Mouse (Mus musculus): ENCODE data around the gene Gm45208. TPM values are rescaled to one million over a fixed set of nuclear protein-coding genes. Genes with fewer than 3 reads are reported as not detected.
"Not testable (repeated sequence)": the region's sequence is repeated elsewhere in the genome, so short reads cannot be mapped to it uniquely, and the experiment has no call there.

Gene Gm45208
- polyA plus RNA-seq, 1 experiment from 2014 or later = not detected

DNA sequence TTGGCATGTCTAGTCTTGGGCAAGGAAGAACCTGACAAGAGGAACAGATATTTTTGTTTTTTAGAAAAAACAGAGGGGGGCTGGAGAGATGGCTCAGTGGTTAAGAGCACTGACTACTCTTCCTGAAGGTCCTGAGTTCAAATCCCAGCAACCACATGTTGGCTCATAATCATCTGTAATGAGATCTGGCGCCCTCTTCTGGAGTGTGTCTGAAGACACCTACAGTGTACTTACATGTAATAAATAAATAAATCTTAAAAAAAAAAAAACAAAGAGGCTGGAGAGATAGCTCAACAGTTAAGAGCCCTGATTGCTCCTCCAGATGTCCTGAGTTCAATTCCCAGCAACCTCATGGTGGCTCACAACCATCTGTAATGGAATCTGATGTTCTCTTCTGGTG lies 6.0 kb upstream of the Gm45208 start:
- ATAC-seq (ENCODE audit: low read depth); H3K36me3 ChIP-seq (ENCODE audit: control insufficient read depth, insufficient read depth, low read length); DNase-seq (ENCODE audit: low spot score); H3K9ac ChIP-seq (ENCODE audit: low read depth, low read length); H3K9me3 ChIP-seq (ENCODE audit: control insufficient read depth, low read length); H3K4me3 ChIP-seq (ENCODE audit: low read depth, low read length); H3K27me3 ChIP-seq (replicated peaks; ENCODE audit: control insufficient read depth, insufficient read depth, low read length); H3K27ac ChIP-seq (replicated peaks; ENCODE audit: low read depth, low read length); H3K4me1 ChIP-seq (ENCODE audit: control insufficient read depth, insufficient read depth, low read length); H3K4me2 ChIP-seq (ENCODE audit: low read depth, low read length): not testable (repeated sequence)
- WGBS = 33% methylated on average over 1 of the region's 1 CpGs

DNA sequence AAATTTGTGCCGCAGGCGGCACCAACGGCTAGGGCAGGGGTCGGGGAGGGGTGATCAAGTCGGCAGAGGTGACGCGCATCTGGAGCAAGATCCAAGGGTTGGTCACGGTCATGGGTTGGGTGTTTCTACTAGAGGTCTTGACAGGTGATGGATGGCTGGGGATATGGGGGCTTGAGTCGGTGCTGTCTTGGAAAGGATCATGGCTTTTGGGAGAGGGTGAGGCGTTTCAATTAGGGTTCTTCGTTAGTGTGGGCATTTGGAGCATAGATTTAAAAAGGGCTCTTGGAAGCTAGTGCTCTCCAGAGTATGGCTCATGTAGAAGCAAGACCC lies 202 bp downstream of the Gm45208 start:
- H3K27me3 ChIP-seq (replicated peaks; ENCODE audit: control insufficient read depth, insufficient read depth, low read length) = no peaks in the 10 kb centered on the region
- H3K27ac ChIP-seq (replicated peaks; ENCODE audit: low read depth, low read length) = peak overlapping the region; percentile 90; the same call in 1 of the 2 replicates
- DNase-seq (ENCODE audit: low spot score) (no peak), ATAC-seq (ENCODE audit: low read depth) (0 out of 2 replicates have a peak, but pooled peaks have one; percentile 10)
- 0 out of 2 replicates have a peak, but pooled peaks cover 10% of the 10 kb centered on the region for H3K36me3 ChIP-seq (ENCODE audit: control insufficient read depth, insufficient read depth, low read length)
- H3K4me1 ChIP-seq (ENCODE audit: control insufficient read depth, insufficient read depth, low read length) = no peaks in the 10 kb centered on the region
- H3K9ac ChIP-seq (ENCODE audit: low read depth, low read length) = peak overlapping the region; percentile 71
- WGBS = 15% methylated on average over 11 of the region's 11 CpGs
- no peaks in the 10 kb centered on the region for H3K9me3 ChIP-seq (ENCODE audit: control insufficient read depth, low read length)
- H3K4me2 ChIP-seq (ENCODE audit: low read depth, low read length) = peak overlapping the region; percentile 61
- peak overlapping the region; percentile 56 for H3K4me3 ChIP-seq (ENCODE audit: low read depth, low read length)

DNA sequence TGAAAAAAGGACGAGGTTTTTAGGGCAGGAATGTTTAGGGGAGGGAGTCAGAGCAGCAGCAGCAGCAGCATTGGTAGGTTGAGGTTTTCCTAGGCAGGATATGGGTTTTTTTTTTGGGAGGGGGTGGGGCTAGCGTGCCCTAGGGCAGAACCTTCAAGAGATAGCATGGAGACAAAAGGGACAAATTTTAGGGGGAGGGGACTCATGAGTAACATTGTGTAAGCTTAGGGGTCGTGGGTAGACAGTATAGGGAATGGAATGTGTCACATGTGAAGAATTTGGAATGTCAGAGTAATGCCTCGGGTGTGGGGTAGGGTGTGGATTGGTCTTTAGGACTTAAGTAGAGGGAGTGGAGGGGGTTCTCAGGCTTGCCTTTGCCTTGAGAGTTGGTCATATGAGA lies 646 bp downstream of the Gm45208 start:
- no peak for DNase-seq (ENCODE audit: low spot score)
- Histone ChIP-seq H3K9me3 (ENCODE audit: control insufficient read depth, low read length) (no peaks in the 10 kb centered on the region), H3K27ac (replicated peaks; ENCODE audit: low read depth, low read length) (no peak overlapping the region), H3K9ac (ENCODE audit: low read depth, low read length) (peak overlapping the region; percentile 71), H3K36me3 (ENCODE audit: control insufficient read depth, insufficient read depth, low read length) (0 out of 2 replicates have a peak, but pooled peaks cover 10% of the 10 kb centered on the region), H3K4me1 (ENCODE audit: control insufficient read depth, insufficient read depth, low read length) (no peaks in the 10 kb centered on the region), H3K4me3 (ENCODE audit: low read depth, low read length) (peak overlapping the region; percentile 56), H3K4me2 (ENCODE audit: low read depth, low read length) (peak overlapping the region; percentile 61), H3K27me3 (replicated peaks; ENCODE audit: control insufficient read depth, insufficient read depth, low read length) (no peaks in the 10 kb centered on the region)
- no peak for ATAC-seq (ENCODE audit: low read depth)
- 10% methylated on average over 4 of the region's 4 CpGs for WGBS

DNA sequence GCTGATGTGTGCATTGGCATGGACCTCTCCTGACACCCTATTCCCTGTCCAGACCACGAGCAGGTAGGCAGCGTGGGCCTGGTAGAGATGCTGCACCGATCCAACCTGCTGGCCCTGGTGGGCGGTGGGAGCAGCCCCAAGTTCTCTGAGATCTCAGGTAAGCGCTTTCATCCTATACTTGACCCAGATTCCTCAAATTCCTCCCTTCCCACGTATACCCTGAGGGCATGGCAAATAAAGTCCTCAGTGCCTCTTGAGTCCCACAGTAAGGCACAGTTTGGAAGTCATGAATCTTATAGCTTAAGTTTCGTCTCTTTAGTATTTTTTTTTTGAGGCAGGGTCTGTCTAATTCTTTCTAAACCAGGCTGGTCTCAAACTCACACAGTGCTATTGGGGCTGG lies 2.1 kb downstream of the Gm45208 start:
- Histone ChIP-seq H3K4me2 (ENCODE audit: low read depth, low read length) (no peak overlapping the region), H3K9ac (ENCODE audit: low read depth, low read length) (no peak overlapping the region), H3K27ac (replicated peaks; ENCODE audit: low read depth, low read length) (no peak overlapping the region), H3K9me3 (ENCODE audit: control insufficient read depth, low read length) (no peaks in the 10 kb centered on the region), H3K4me3 (ENCODE audit: low read depth, low read length) (no peak overlapping the region), H3K4me1 (ENCODE audit: control insufficient read depth, insufficient read depth, low read length) (no peaks in the 10 kb centered on the region), H3K27me3 (replicated peaks; ENCODE audit: control insufficient read depth, insufficient read depth, low read length) (no peaks in the 10 kb centered on the region), H3K36me3 (ENCODE audit: control insufficient read depth, insufficient read depth, low read length) (0 out of 2 replicates have a peak, but pooled peaks cover 10% of the 10 kb centered on the region)
- WGBS = 77% methylated on average over 6 of the region's 7 CpGs
- no peak for DNase-seq (ENCODE audit: low spot score)
- ATAC-seq (ENCODE audit: low read depth) = no peak

DNA sequence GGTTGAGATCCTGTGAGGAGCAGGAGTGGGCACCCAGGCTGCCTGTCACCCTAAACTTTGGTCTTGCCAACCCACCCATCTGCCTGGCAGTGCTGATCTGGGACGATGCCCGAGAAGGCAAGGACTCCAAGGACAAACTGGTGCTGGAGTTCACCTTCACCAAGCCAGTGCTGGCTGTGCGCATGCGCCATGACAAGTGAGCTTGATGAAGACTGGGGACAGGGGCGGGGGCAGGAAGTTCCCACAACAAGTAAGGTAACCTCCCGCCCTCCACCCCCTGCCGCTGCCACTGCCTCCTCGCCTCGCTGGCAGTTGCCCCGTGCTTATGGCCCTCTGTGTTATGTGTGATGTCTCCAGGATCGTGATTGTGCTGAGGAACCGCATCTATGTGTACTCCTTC lies 3.8 kb downstream of the Gm45208 start:
- H3K27me3 ChIP-seq (replicated peaks; ENCODE audit: control insufficient read depth, insufficient read depth, low read length) = no peaks in the 10 kb centered on the region
- no peak overlapping the region for H3K27ac ChIP-seq (replicated peaks; ENCODE audit: low read depth, low read length)
- no peak for DNase-seq (ENCODE audit: low spot score)
- no peak overlapping the region for H3K4me2 ChIP-seq (ENCODE audit: low read depth, low read length)
- no peak overlapping the region for H3K4me3 ChIP-seq (ENCODE audit: low read depth, low read length)
- H3K4me1 ChIP-seq (ENCODE audit: control insufficient read depth, insufficient read depth, low read length) = no peaks in the 10 kb centered on the region
- ATAC-seq (ENCODE audit: low read depth) = no peak
- 0 out of 2 replicates have a peak, but pooled peaks cover 10% of the 10 kb centered on the region for H3K36me3 ChIP-seq (ENCODE audit: control insufficient read depth, insufficient read depth, low read length)
- no peaks in the 10 kb centered on the region for H3K9me3 ChIP-seq (ENCODE audit: control insufficient read depth, low read length)
- 80% methylated on average over 6 of the region's 12 CpGs for WGBS
- no peak overlapping the region for H3K9ac ChIP-seq (ENCODE audit: low read depth, low read length)

DNA sequence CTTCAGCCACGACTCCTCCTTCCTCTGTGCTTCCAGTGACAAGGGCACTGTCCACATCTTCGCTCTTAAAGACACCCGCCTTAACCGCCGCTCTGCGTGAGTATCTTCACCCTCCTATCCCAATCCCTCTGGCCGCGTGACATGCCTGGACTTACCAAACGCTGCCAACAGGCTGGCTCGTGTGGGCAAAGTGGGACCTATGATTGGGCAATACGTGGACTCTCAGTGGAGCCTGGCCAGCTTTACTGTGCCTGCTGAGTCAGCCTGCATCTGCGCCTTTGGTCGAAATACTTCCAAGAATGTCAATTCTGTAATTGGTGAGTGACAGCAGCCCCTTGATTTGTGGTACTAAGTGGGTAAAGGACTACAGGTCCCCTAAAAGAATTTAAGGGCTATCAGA lies 5.1 kb downstream of the Gm45208 start:
- ATAC-seq (ENCODE audit: low read depth) (no peak), DNase-seq (ENCODE audit: low spot score) (no peak)
- Histone ChIP-seq H3K9ac (ENCODE audit: low read depth, low read length) (no peak overlapping the region), H3K27ac (replicated peaks; ENCODE audit: low read depth, low read length) (no peak overlapping the region), H3K4me3 (ENCODE audit: low read depth, low read length) (no peak overlapping the region), H3K4me1 (ENCODE audit: control insufficient read depth, insufficient read depth, low read length) (no peaks in the 10 kb centered on the region), H3K4me2 (ENCODE audit: low read depth, low read length) (no peak overlapping the region), H3K36me3 (ENCODE audit: control insufficient read depth, insufficient read depth, low read length) (0 out of 2 replicates have a peak, but pooled peaks cover 10% of the 10 kb centered on the region), H3K9me3 (ENCODE audit: control insufficient read depth, low read length) (no peaks in the 10 kb centered on the region), H3K27me3 (replicated peaks; ENCODE audit: control insufficient read depth, insufficient read depth, low read length) (no peaks in the 10 kb centered on the region)
- 91% methylated on average over 13 of the region's 13 CpGs for whole genome bisulfite sequencing

DNA sequence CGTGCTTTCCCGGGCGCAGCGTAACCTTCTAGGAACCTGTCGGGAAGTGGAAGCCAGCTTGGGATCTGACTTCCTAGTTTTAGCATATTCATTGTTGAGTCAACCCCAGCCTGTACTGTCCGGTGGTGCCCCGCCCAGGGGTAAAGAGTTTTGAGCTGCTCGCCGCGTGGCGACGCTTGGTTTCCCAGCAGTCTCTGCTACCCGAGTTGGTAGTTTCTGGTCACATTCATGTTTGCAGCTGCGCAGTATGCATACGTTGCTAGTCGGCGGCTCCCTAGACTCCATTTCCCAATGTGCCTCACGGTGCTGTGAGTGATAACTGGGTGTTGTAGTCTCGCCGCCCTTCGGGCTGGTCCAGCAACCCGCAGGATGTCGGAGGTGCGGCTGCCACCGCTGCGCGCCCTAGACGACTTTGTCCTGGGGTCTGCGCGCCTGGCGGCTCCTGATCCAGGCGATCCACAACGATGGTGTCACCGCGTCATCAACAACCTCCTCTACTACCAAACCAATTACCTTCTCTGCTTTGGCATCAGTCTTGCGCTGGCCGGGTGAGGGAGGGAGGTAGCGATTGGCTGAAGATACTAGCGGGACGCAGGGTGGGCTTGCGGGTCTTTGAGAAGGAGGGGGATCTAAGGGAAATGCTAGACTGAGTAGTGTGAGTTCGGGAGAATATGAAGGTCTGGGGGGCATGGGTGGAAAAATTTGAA lies 6.3 kb downstream of the Gm45208 start, which contains the start of gene Praf2:
Gene Praf2 (plus strand): TSS at position 225 of the 707 bp plus-strand sequence.
- Histone ChIP-seq H3K27ac (replicated peaks; ENCODE audit: low read depth, low read length) (no peak within 1 kb of the TSS; the same call in none of the 2 replicates), H3K27me3 (replicated peaks; ENCODE audit: control insufficient read depth, insufficient read depth, low read length) (no peaks in the 10 kb centered on the region), H3K9me3 (ENCODE audit: control insufficient read depth, low read length) (no peaks in the 10 kb centered on the region), H3K4me2 (ENCODE audit: low read depth, low read length) (peak within 1 kb of the TSS; percentile 57), H3K36me3 (ENCODE audit: control insufficient read depth, insufficient read depth, low read length) (0 out of 2 replicates have a peak, but pooled peaks cover 10% of the 10 kb centered on the region), H3K4me1 (ENCODE audit: control insufficient read depth, insufficient read depth, low read length) (no peaks in the 10 kb centered on the region), H3K9ac (ENCODE audit: low read depth, low read length) (peak within 1 kb of the TSS; percentile 60), H3K4me3 (ENCODE audit: low read depth, low read length) (peak within 1 kb of the TSS; percentile 48)
- ATAC-seq (ENCODE audit: low read depth) (peak; percentile 97), DNase-seq (ENCODE audit: low spot score) (peak; percentile 96)
- WGBS = 20% methylated on average over 42 of the region's 42 CpGs

DNA sequence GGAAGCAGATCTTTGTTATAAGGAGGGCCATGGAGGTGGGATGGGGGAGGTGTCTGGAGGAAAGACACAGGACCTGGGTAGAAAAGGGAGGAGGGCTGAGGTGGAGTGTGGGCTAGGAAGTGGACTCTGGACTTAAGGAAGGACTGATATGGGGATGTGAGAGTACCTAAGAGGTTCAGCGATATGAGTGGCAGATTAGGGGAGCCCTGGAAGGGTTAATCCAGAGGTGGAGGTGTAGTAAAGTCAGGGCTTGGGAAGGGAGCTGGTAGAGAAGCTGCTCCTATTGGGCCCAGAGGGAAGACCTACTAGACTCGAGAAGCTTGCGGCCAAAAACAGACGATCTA lies 6.8 kb downstream of the Gm45208 start:
- Histone ChIP-seq H3K27me3 (replicated peaks; ENCODE audit: control insufficient read depth, insufficient read depth, low read length) (no peaks in the 10 kb centered on the region), H3K4me1 (ENCODE audit: control insufficient read depth, insufficient read depth, low read length) (no peaks in the 10 kb centered on the region), H3K27ac (replicated peaks; ENCODE audit: low read depth, low read length) (no peak overlapping the region), H3K9me3 (ENCODE audit: control insufficient read depth, low read length) (no peaks in the 10 kb centered on the region), H3K36me3 (ENCODE audit: control insufficient read depth, insufficient read depth, low read length) (0 out of 2 replicates have a peak, but pooled peaks cover 10% of the 10 kb centered on the region), H3K9ac (ENCODE audit: low read depth, low read length) (peak overlapping the region; percentile 60), H3K4me2 (ENCODE audit: low read depth, low read length) (peak overlapping the region; percentile 57), H3K4me3 (ENCODE audit: low read depth, low read length) (peak overlapping the region; percentile 48)
- ATAC-seq (ENCODE audit: low read depth) (peak; percentile 14), DNase-seq (ENCODE audit: low spot score) (no peak)
- WGBS = 50% methylated on average over 4 of the region's 4 CpGs
